Mouse (Mus musculus): Measurements from ENCODE around the gene Myb. TPM values are rescaled to one million over a fixed set of nuclear protein-coding genes. Genes with fewer than 3 reads are reported as not detected.

The Myb gene
- polyA plus RNA-seq, 3 experiments from 2014 or later, result 6.7 to 8.2 (median 7.3) TPM

DNA sequence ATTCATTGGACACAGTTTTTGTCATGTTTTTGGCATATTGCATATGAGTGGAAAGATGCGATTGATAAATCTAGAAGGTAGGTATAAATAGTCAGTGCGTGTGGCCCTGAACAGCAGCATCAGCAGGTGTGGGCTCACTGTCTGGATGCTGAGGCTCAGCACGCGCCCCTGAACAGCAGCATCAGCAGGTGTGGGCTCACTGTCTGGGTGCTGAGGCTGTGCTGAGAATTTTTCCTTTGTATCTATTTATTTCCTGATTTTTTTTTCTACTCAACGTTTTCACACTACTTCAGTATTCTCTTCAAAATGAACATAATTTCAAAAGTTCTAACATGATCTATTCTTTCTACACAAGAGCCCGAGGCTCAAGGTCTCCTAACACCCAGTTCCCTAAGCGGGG, 84.1 kb downstream of the Myb start:
- no peak for ATAC-seq

DNA sequence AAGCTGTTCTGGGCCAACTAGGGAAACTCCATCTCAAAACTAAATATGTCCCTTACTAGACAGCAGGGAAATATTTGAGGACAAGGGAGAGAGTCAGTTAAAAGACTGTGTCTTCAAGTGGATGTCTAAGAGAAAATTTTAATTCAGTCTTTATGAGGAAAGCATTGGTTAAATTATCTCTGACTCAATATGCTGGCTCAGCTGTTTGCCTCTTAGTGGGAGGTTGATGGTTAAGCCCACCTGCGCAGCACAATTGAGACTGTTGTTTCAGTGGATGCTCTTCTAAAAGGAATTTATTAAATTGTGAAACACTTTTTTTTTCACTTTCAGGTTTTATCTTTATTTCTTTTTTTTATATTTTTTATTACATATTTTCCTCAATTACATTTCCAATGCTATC, 84.6 kb downstream of the Myb start:
- ATAC-seq, result no peak

Other genes starting within 250 kb of the Myb start
- 10 to 100 TPM in 2 of 3 experiments, 1 to 10 TPM in 1; 9.8 to 17.5 (median 13.3) TPM for gene Ahi1, start 208.4 kb downstream of the Myb start, polyA plus RNA-seq (2017; shearing (Covaris generic))
- 100 to 1,000 TPM; 127 to 133 (median 133) TPM for gene Hbs1l, start 135.0 kb upstream of the Myb start, polyA plus RNA-seq (2017; shearing (Covaris generic))
- gene Aldh8a1, start 216.3 kb upstream of the Myb start, polyA plus RNA-seq (2017; shearing (Covaris generic)), result not detected

Data from inflammation-experienced regulatory T-cells, adult 6 months (primary cell).